Mouse (Mus musculus): ENCODE results near the gene Fxr1.

The Fxr1 gene

GRCm38 (mm10) chr3:34111941-34112685 lies 92.4 kb downstream of the Fxr1 start:
- POLR2A ChIA-PET = no interaction called here
- CTCF ChIA-PET = no interaction called here

- ChIA-PET CTCF (no interaction called here), POLR2A (interaction anchor here in 1 of 4 experiments (1.3 kb wide), 1 partner anchor 14 kb away, joined by 3 read pairs; no protein-coding TSS in a partner anchor)
Measured at GRCm38 (mm10) chr3:34115806-34116205, 96.1 kb downstream of the Fxr1 start.

- POLR2A ChIA-PET = no interaction called here
Measured at GRCm38 (mm10) chr3:34119869-34120268, 100.1 kb downstream of the Fxr1 start.

More at GRCm38 (mm10) chr3:34119869-34120268, 100.1 kb downstream of the Fxr1 start:
- CTCF ChIA-PET = no interaction called here
